Mouse (Mus musculus) forebrain, postnatal 0 days (tissue): ENCODE results near the gene Col6a4. TPM values are rescaled to one million over a fixed set of nuclear protein-coding genes. Genes with fewer than 3 reads are reported as not detected.
A peak's percentile ranks its signal among the peaks of the same experiment; 100 is the strongest.

ENCODE experiments used
- ATAC-seq: fragments of 200-750 bp; cut with Nextera tagmentation; 2 replicates; pipeline ENCODE4 v1.8.0; 2017; ENCODE audit warnings: mild to moderate bottlenecking, moderate library complexity
- DNase-seq: peaks from one replicate; pipeline ENCODE4 v3.0.0-alpha.2; 2015
- H3K27ac ChIP-seq: fragments of 300-500 bp; sonication (generic); 2 replicates; pipeline ENCODE4 v1.5.1; 2014; ENCODE audit warnings: low read depth, mild to moderate bottlenecking, antibody characterized with exemption, low read length, moderate library complexity, mixed read lengths
- H3K27me3 ChIP-seq: fragments of 300-500 bp; sonication (generic); 2 replicates; pipeline ENCODE4 v1.6.1; 2014; ENCODE audit warnings: mild to moderate bottlenecking, low read length, mixed read lengths; ENCODE audit not compliant: insufficient read depth
- H3K36me3 ChIP-seq: fragments of 300-500 bp; sonication (generic); 2 replicates; pipeline ENCODE4 v1.6.1; 2014; ENCODE audit warnings: mild to moderate bottlenecking, moderate library complexity; ENCODE audit not compliant: insufficient read depth
- H3K4me1 ChIP-seq: fragments of 300-500 bp; sonication (generic); 2 replicates; pipeline ENCODE4 v1.6.1; 2014; ENCODE audit warnings: antibody characterized with exemption; ENCODE audit not compliant: insufficient read depth
- H3K4me2 ChIP-seq: fragments of 300-500 bp; sonication (generic); 2 replicates; pipeline ENCODE4 v1.6.1; 2014; ENCODE audit warnings: low read depth, mild to moderate bottlenecking, moderate library complexity
- H3K4me3 ChIP-seq: fragments of 300-500 bp; sonication (generic); 2 replicates; pipeline ENCODE4 v1.5.1; 2014; ENCODE audit warnings: low read depth, low read length, mixed read lengths
- H3K9ac ChIP-seq: fragments of 300-500 bp; sonication (generic); 2 replicates; pipeline ENCODE4 v1.6.1; 2014; ENCODE audit warnings: mild to moderate bottlenecking
- H3K9me3 ChIP-seq: fragments of 300-500 bp; sonication (generic); 2 replicates; pipeline ENCODE4 v1.6.1; 2016; ENCODE audit warnings: low read length
- CTCF ChIP-seq: sonication (generic); IDR thresholded peaks from 2 replicates; pipeline ENCODE4 v1.5.1; 2016; ENCODE audit warnings: antibody characterized with exemption, control low read depth, low read depth
- WGBS: fragments of 180-500 bp; shearing (Covaris S2); extraction: QIAGEN DNeasy Blood & Tissue Kit; methylation state at CpG from one replicate; pipeline ENCODE4 v1.1.7; 2014; 5-methylcytosine and 5-hydroxymethylcytosine counted together
- polyA plus RNA-seq: library from polyadenylated mRNA; unstranded; fragments of >200 nt; fragmentation: Nextera tagmentation; extraction: Ambion mirVana; gene quantifications from 2 replicates; pipeline ENCODE4 v1.2.1, GENCODE M21; 2015
- total RNA-seq: library from RNA; depleted of rRNA; stranded (reverse); fragments of >200 nt; gene quantifications from 2 replicates; pipeline ENCODE4 v1.2.3, GENCODE M21; 2014

The Col6a4 gene
- total and polyA plus RNA-seq, 2 experiments from 2014 or later: 0.81 to 1.1 TPM

GRCm38 (mm10) chr9:105984931-105985519 is 111.6 kb downstream of the Col6a4 start:
- no peaks in the 10 kb centered on the region for H3K36me3 ChIP-seq
- peak; percentile 40 for DNase-seq

GRCm38 (mm10) chr9:105978479-105978878 is 118.1 kb downstream of the Col6a4 start:
- Histone ChIP-seq H3K27me3 (no peaks in the 10 kb centered on the region), H3K4me1 (no peaks in the 10 kb centered on the region), H3K36me3 (no peaks in the 10 kb centered on the region), H3K4me3 (no peak overlapping the region), H3K9me3 (no peaks in the 10 kb centered on the region), H3K9ac (no peak overlapping the region), H3K4me2 (no peak overlapping the region), H3K27ac (no peak overlapping the region)
- TF ChIP-seq CTCF: no peak
- 94% methylated on average over 8 of the region's 8 CpGs for WGBS
- no peak for DNase-seq
- ATAC-seq: no peak

More at GRCm38 (mm10) chr9:105984931-105985519, 111.6 kb downstream of the Col6a4 start:
- Histone ChIP-seq H3K27ac (peak overlapping the region; percentile 15; the same call in 1 of the 2 replicates), H3K9me3 (no peaks in the 10 kb centered on the region), H3K9ac (peak overlapping the region; percentile 18; the same call in 1 of the 2 replicates), H3K4me3 (no peak overlapping the region), H3K4me2 (0 out of 2 replicates have a peak overlapping the region, but pooled peaks have one; percentile 23), H3K27me3 (no peaks in the 10 kb centered on the region), H3K4me1 (peaks cover 4% of the 10 kb centered on the region; the same call in 1 of the 2 replicates)
- peak; percentile 34; the same call in 1 of the 2 replicates for ATAC-seq
- WGBS: 9% methylated on average over 10 of the region's 10 CpGs
- no peak for TF ChIP-seq CTCF

DNA sequence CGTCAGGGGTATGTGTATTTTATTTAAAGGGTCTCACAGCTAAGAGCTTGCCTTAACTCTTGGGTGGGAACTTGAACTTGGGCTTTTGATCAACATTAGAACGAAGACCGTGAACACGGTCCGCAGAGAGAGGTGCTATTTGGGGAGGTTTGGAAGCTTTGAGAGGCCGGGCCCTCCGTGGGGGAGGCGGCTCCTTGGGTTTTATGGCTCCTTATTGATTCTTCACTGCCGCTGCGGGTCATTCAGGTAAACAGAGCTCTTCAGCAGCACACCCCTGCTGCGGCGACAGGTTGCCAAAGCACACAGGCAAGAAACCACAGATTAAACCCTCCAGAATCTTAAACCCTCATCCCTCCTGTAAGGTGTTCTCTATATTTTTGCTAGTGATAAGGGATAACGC is 119.7 kb downstream of the Col6a4 start:
- TF ChIP-seq CTCF: no peak
- no peaks in the 10 kb centered on the region for H3K4me1 ChIP-seq
- no peak overlapping the region for H3K4me2 ChIP-seq
- WGBS: 26% methylated on average over 13 of the region's 13 CpGs
- H3K9ac ChIP-seq: no peak overlapping the region
- no peaks in the 10 kb centered on the region for H3K27me3 ChIP-seq
- no peak overlapping the region for H3K27ac ChIP-seq
- DNase-seq (no peak), ATAC-seq (no peak)
- H3K9me3 ChIP-seq: no peaks in the 10 kb centered on the region
- H3K4me3 ChIP-seq: no peak overlapping the region
- H3K36me3 ChIP-seq: no peaks in the 10 kb centered on the region

DNA sequence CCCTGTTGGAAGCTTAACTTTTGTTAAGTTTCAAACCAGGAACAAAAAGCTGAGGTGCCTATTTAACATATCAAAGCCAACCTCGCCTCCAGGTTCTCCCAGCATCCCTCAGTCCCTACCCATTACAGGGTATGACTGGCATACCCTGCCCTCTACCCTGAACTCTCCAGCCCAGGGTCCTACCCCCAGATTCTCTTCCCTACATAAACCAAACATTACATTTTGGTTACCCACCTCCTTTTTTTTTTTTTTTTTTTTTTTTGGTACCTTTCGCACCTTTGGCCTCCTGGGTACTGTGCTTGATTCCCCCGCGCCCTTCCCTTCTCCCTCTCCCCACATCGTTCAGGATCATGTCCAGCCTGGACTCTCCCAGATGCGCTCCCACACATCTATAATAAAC is 120.3 kb downstream of the Col6a4 start:
- no peak overlapping the region for H3K27ac ChIP-seq
- H3K27me3 ChIP-seq: no peaks in the 10 kb centered on the region
- H3K9ac ChIP-seq: no peak overlapping the region
- no peaks in the 10 kb centered on the region for H3K9me3 ChIP-seq
- no peaks in the 10 kb centered on the region for H3K4me1 ChIP-seq
- ATAC-seq (no peak), DNase-seq (no peak)
- no peak overlapping the region for H3K4me3 ChIP-seq
- WGBS: 57% methylated on average over 6 of the region's 6 CpGs
- no peak for TF ChIP-seq CTCF
- no peaks in the 10 kb centered on the region for H3K36me3 ChIP-seq
- H3K4me2 ChIP-seq: no peak overlapping the region

- H3K4me3 ChIP-seq: no peak overlapping the region
- H3K36me3 ChIP-seq: no peaks in the 10 kb centered on the region
- 88% methylated on average over 1 of the region's 1 CpGs for whole genome bisulfite sequencing
- no peaks in the 10 kb centered on the region for H3K9me3 ChIP-seq
- H3K27me3 ChIP-seq: no peaks in the 10 kb centered on the region
- H3K9ac ChIP-seq: no peak overlapping the region
- H3K27ac ChIP-seq: no peak overlapping the region
- ATAC-seq: no peak
- TF ChIP-seq CTCF: no peak
- no peak overlapping the region for H3K4me2 ChIP-seq
- DNase-seq: no peak
- H3K4me1 ChIP-seq: no peaks in the 10 kb centered on the region
Measured at GRCm38 (mm10) chr9:105973736-105974135, 122.8 kb downstream of the Col6a4 start.

DNA sequence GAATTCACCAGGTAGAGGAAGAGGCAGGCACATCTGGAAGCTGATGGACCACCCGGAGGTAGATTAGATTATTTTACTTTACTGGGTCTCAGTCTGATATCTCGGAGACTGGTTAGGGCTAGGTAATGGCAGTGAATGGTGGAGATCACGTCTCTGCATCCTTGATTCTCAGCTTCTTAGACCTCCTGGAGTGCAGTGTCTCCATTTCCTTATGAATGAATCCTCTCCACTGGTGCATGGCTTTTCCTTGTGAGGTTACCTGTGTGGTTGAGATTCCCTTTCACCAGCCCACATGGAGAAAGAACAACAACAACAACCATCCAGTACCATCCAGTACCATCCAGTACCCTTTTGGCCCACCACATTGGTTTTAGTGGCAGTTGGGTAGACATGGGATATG is 124.6 kb downstream of the Col6a4 start:
- no peak for TF ChIP-seq CTCF
- Histone ChIP-seq H3K4me3 (no peak overlapping the region), H3K27me3 (no peaks in the 10 kb centered on the region), H3K36me3 (no peaks in the 10 kb centered on the region), H3K4me2 (no peak overlapping the region), H3K27ac (no peak overlapping the region), H3K9me3 (no peaks in the 10 kb centered on the region), H3K9ac (no peak overlapping the region), H3K4me1 (no peaks in the 10 kb centered on the region)
- 84% methylated on average over 3 of the region's 3 CpGs for WGBS
- no peak for ATAC-seq
- DNase-seq: no peak

DNA sequence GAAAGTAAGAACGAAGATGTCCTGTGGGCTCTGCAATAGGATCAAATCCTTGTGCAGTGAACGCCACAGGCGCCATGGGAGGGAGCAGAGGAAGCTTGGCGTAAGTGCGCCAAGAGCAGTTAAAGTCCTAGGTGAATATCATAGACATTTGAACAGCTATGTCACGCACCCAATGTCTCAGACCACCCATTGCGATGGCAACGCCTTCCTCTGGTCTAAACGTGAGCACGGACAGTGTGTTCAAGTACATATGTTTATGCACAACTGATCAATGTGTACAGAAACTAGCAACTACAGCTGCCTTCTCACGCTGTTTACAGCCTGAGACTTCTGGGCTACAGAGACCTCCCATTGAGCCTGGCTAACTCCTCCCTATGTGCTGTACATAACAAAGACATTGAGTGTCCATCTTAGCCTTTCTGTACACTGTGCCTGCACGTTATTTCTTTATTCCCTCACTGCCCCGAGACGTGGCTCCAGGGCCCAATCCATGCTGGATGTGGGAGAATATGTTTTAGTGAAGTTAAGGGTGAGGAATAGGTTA is 125.2 kb downstream of the Col6a4 start:
- Histone ChIP-seq H3K9ac (no peak overlapping the region), H3K9me3 (no peaks in the 10 kb centered on the region), H3K27ac (no peak overlapping the region), H3K36me3 (no peaks in the 10 kb centered on the region), H3K27me3 (no peaks in the 10 kb centered on the region), H3K4me3 (no peak overlapping the region), H3K4me2 (no peak overlapping the region), H3K4me1 (no peaks in the 10 kb centered on the region)
- ATAC-seq (no peak), DNase-seq (no peak)
- 91% methylated on average over 14 of the region's 14 CpGs for WGBS
- TF ChIP-seq CTCF: no peak
